Mouse (Mus musculus) cortical plate, adult 2 months (tissue): ENCODE results near the gene Emc8.

Experiments
- CTCF ChIP-seq: fragments of 200-500 bp; IDR thresholded peaks from 2 replicates; pipeline ENCODE4 v1.5.1; 2011; ENCODE audit warnings: mild to moderate bottlenecking, control low read depth, low read length; ENCODE audit not compliant: insufficient read depth; ENCODE audit errors: extremely low read depth
- POLR2A ChIP-seq: fragments of 200-500 bp; IDR thresholded peaks from 2 replicates; pipeline ENCODE4 v1.6.1; 2011; ENCODE audit warnings: mild to moderate bottlenecking, low read length, control low read depth; ENCODE audit not compliant: insufficient read depth; ENCODE audit errors: extremely low read depth

GRCm38 (mm10) chr8:120633665-120634271 lies 34.6 kb downstream of the Emc8 start:
- TF ChIP-seq POLR2A (no peak), CTCF (no peak)
